Mouse (Mus musculus) intestine, postnatal 0 days (tissue): Measurements from ENCODE around the gene Zfp408. TPM values are rescaled to one million over a fixed set of nuclear protein-coding genes. Genes with fewer than 3 reads are reported as not detected.

Source experiments
- ATAC-seq: fragments of 200-750 bp; cut with Nextera tagmentation; 2 replicates; pipeline ENCODE4 v1.8.0; 2017; ENCODE audit warnings: mild to moderate bottlenecking, moderate TSS enrichment, moderate library complexity
- H3K27ac ChIP-seq: fragments of 300-500 bp; sonication (generic); 2 replicates; pipeline ENCODE4 v1.5.1; 2014; ENCODE audit warnings: mild to moderate bottlenecking, low read depth, low read length, moderate library complexity
- H3K27me3 ChIP-seq: fragments of 300-500 bp; sonication (generic); replicated peaks from 2 replicates; pipeline ENCODE4 v1.6.1; 2014; ENCODE audit warnings: low read length, mixed read lengths; ENCODE audit not compliant: control insufficient read depth, insufficient read depth
- H3K36me3 ChIP-seq: fragments of 300-500 bp; sonication (generic); 2 replicates; pipeline ENCODE4 v1.6.1; 2014; ENCODE audit warnings: mild to moderate bottlenecking, moderate library complexity; ENCODE audit not compliant: control insufficient read depth, insufficient read depth
- H3K4me1 ChIP-seq: fragments of 300-500 bp; sonication (generic); replicated peaks from 2 replicates; pipeline ENCODE4 v1.6.1; 2014; ENCODE audit warnings: antibody characterized with exemption, low read length, mixed read lengths; ENCODE audit not compliant: control insufficient read depth, insufficient read depth
- H3K4me2 ChIP-seq: fragments of 300-500 bp; sonication (generic); replicated peaks from 2 replicates; pipeline ENCODE4 v1.6.1; 2014; ENCODE audit warnings: low read depth, mild to moderate bottlenecking, moderate library complexity
- H3K4me3 ChIP-seq: fragments of 300-500 bp; sonication (generic); 2 replicates; pipeline ENCODE4 v1.5.1; 2014; ENCODE audit warnings: low read depth, low read length
- H3K9ac ChIP-seq: fragments of 300-500 bp; sonication (generic); 2 replicates; pipeline ENCODE4 v1.6.1; 2014; ENCODE audit warnings: mild to moderate bottlenecking, low read depth, low read length
- H3K9me3 ChIP-seq: fragments of 300-500 bp; sonication (generic); 2 replicates; pipeline ENCODE4 v1.6.1; 2016; ENCODE audit warnings: mixed run types; ENCODE audit not compliant: control insufficient read depth
- CTCF ChIP-seq: sonication (generic); IDR thresholded peaks from 2 replicates; pipeline ENCODE4 v1.5.1; 2016; ENCODE audit warnings: low read depth, mild to moderate bottlenecking, control low read depth, antibody characterized with exemption, moderate library complexity
- WGBS: fragments of 180-500 bp; shearing (Covaris S2); extraction: QIAGEN DNeasy Blood & Tissue Kit; methylation state at CpG from one replicate; pipeline ENCODE4 v1.1.7; 2014; 5-methylcytosine and 5-hydroxymethylcytosine counted together
- polyA plus RNA-seq: library from polyadenylated mRNA; unstranded; fragments of >200 nt; fragmentation: Nextera tagmentation; extraction: Ambion mirVana; gene quantifications from 2 replicates; pipeline ENCODE4 v1.2.1, GENCODE M21; 2015

Gene Zfp408
- polyA plus RNA-seq, 1 experiment from 2014 or later: 2.6 TPM

GRCm38 (mm10) chr2:91645811-91646210 is 3.8 kb downstream of the Zfp408 start:
- peaks cover 47% of the 10 kb centered on the region for H3K36me3 ChIP-seq
- H3K27me3 ChIP-seq: no peaks in the 10 kb centered on the region
- H3K9me3 ChIP-seq: no peaks in the 10 kb centered on the region
- H3K4me3 ChIP-seq: no peak overlapping the region
- H3K4me2 ChIP-seq: no peak overlapping the region
- no peak overlapping the region for H3K9ac ChIP-seq
- ATAC-seq: no peak
- 93% methylated on average over 11 of the region's 11 CpGs for WGBS
- H3K27ac ChIP-seq: no peak overlapping the region
- TF ChIP-seq CTCF: no peak
- H3K4me1 ChIP-seq: no peaks in the 10 kb centered on the region

GRCm38 (mm10) chr2:91645354-91645753 is 4.2 kb downstream of the Zfp408 start:
- Histone ChIP-seq H3K4me2 (no peak overlapping the region), H3K4me3 (no peak overlapping the region), H3K27ac (no peak overlapping the region), H3K36me3 (peaks cover 47% of the 10 kb centered on the region), H3K4me1 (no peaks in the 10 kb centered on the region), H3K27me3 (no peaks in the 10 kb centered on the region), H3K9ac (no peak overlapping the region), H3K9me3 (no peaks in the 10 kb centered on the region)
- TF ChIP-seq CTCF: no peak
- 97% methylated on average over 15 of the region's 15 CpGs for WGBS
- ATAC-seq: no peak

GRCm38 (mm10) chr2:91644021-91644420 is 5.6 kb downstream of the Zfp408 start:
- WGBS: 88% methylated on average over 11 of the region's 11 CpGs
- Histone ChIP-seq H3K4me1 (no peaks in the 10 kb centered on the region), H3K9me3 (no peaks in the 10 kb centered on the region), H3K4me2 (no peak overlapping the region), H3K9ac (no peak overlapping the region), H3K36me3 (peaks cover 47% of the 10 kb centered on the region), H3K27ac (no peak overlapping the region), H3K4me3 (no peak overlapping the region), H3K27me3 (no peaks in the 10 kb centered on the region)
- no peak for ATAC-seq
- no peak for TF ChIP-seq CTCF

GRCm38 (mm10) chr2:91642825-91643415 is 6.7 kb downstream of the Zfp408 start:
- H3K9ac ChIP-seq: no peak overlapping the region
- H3K36me3 ChIP-seq: peaks cover 47% of the 10 kb centered on the region
- ATAC-seq: no peak
- no peak overlapping the region for H3K27ac ChIP-seq
- no peak overlapping the region for H3K4me2 ChIP-seq
- TF ChIP-seq CTCF: no peak
- H3K9me3 ChIP-seq: no peaks in the 10 kb centered on the region
- H3K4me1 ChIP-seq: no peaks in the 10 kb centered on the region
- H3K4me3 ChIP-seq: no peak overlapping the region
- H3K27me3 ChIP-seq: no peaks in the 10 kb centered on the region
- 55% methylated on average over 2 of the region's 2 CpGs for WGBS

GRCm38 (mm10) chr2:91638931-91639330 is 10.7 kb downstream of the Zfp408 start:
- H3K9ac ChIP-seq: no peak overlapping the region
- H3K27ac ChIP-seq: no peak overlapping the region
- no peak overlapping the region for H3K4me3 ChIP-seq
- peaks cover 8% of the 10 kb centered on the region; the same call in 1 of the 2 replicates for H3K36me3 ChIP-seq
- no peaks in the 10 kb centered on the region for H3K4me1 ChIP-seq
- H3K4me2 ChIP-seq: no peak overlapping the region
- no peak for ATAC-seq
- TF ChIP-seq CTCF: no peak
- no peaks in the 10 kb centered on the region for H3K27me3 ChIP-seq
- H3K9me3 ChIP-seq: no peaks in the 10 kb centered on the region
- 49% methylated on average over 6 of the region's 6 CpGs for WGBS

- Histone ChIP-seq H3K4me2 (no peak overlapping the region), H3K27ac (peak overlapping the region; percentile 35; the same call in 1 of the 2 replicates), H3K4me3 (no peak overlapping the region), H3K9me3 (no peaks in the 10 kb centered on the region), H3K36me3 (no peaks in the 10 kb centered on the region), H3K9ac (no peak overlapping the region), H3K4me1 (no peaks in the 10 kb centered on the region), H3K27me3 (no peaks in the 10 kb centered on the region)
- ATAC-seq: no peak; the same call in 1 of the 2 replicates
- WGBS: 59% methylated on average over 5 of the region's 5 CpGs
- no peak for TF ChIP-seq CTCF
Measured at GRCm38 (mm10) chr2:91636727-91637338, 12.8 kb downstream of the Zfp408 start.
